Mouse (Mus musculus): Measurements from ENCODE around the gene Gcn1l1. TPM values are rescaled to one million over a fixed set of nuclear protein-coding genes. Genes with fewer than 3 reads are reported as not detected.

Gene Gcn1l1
- total and polyA plus RNA-seq, 2 experiments from 2014 or later: 26.6 to 75.1 TPM

GRCm38 (mm10) chr5:115614948-115615347 is 49.9 kb downstream of the Gcn1l1 start:
- no peak overlapping the region for H3K27ac ChIP-seq (ENCODE audit: low read depth, low read length)
- peaks cover 95% of the 10 kb centered on the region for H3K36me3 ChIP-seq (ENCODE audit: insufficient read depth, low read length)
- WGBS: 73% methylated on average over 7 of the region's 7 CpGs
- H3K4me2 ChIP-seq (ENCODE audit: low read depth, low read length, poor library complexity, severe bottlenecking): no peak overlapping the region
- no peak for ATAC-seq (ENCODE audit: low FRiP score)
- no peaks in the 10 kb centered on the region for H3K9me3 ChIP-seq (ENCODE audit: low read length)
- H3K9ac ChIP-seq (replicated peaks; ENCODE audit: low read length, poor library complexity, severe bottlenecking): no peak overlapping the region
- DNase-seq (ENCODE audit: low spot score): no peak
- TF ChIP-seq CTCF (IDR thresholded peaks at IDR 0.05): peak; percentile 53
- no peak overlapping the region for H3K4me3 ChIP-seq (ENCODE audit: low read depth, low read length)
- H3K27me3 ChIP-seq (ENCODE audit: insufficient read depth, low read length): no peaks in the 10 kb centered on the region
- no peaks in the 10 kb centered on the region for H3K4me1 ChIP-seq (ENCODE audit: insufficient read depth, low read length)

GRCm38 (mm10) chr5:115619690-115620089 is 54.6 kb downstream of the Gcn1l1 start:
- H3K36me3 ChIP-seq (ENCODE audit: insufficient read depth, low read length): peaks cover 65% of the 10 kb centered on the region
- WGBS: 96% methylated on average over 15 of the region's 15 CpGs
- TF ChIP-seq CTCF (IDR thresholded peaks at IDR 0.05): no peak
- ATAC-seq (ENCODE audit: low FRiP score) (no peak; the same call in 1 of the 2 replicates), DNase-seq (ENCODE audit: low spot score) (no peak)
- H3K9me3 ChIP-seq (ENCODE audit: low read length): no peaks in the 10 kb centered on the region
- no peak overlapping the region for H3K4me3 ChIP-seq (ENCODE audit: low read depth, low read length)
- no peak overlapping the region for H3K27ac ChIP-seq (ENCODE audit: low read depth, low read length)
- H3K9ac ChIP-seq (replicated peaks; ENCODE audit: low read length, poor library complexity, severe bottlenecking): no peak overlapping the region
- H3K4me1 ChIP-seq (ENCODE audit: insufficient read depth, low read length): no peaks in the 10 kb centered on the region
- H3K4me2 ChIP-seq (ENCODE audit: low read depth, low read length, poor library complexity, severe bottlenecking): no peak overlapping the region
- no peaks in the 10 kb centered on the region for H3K27me3 ChIP-seq (ENCODE audit: insufficient read depth, low read length)

GRCm38 (mm10) chr5:115622686-115623085 is 57.6 kb downstream of the Gcn1l1 start:
- TF ChIP-seq CTCF (IDR thresholded peaks at IDR 0.05): no peak
- no peak overlapping the region for H3K27ac ChIP-seq (ENCODE audit: low read depth, low read length)
- no peak overlapping the region for H3K9ac ChIP-seq (replicated peaks; ENCODE audit: low read length, poor library complexity, severe bottlenecking)
- WGBS: 92% methylated on average over 7 of the region's 7 CpGs
- H3K4me2 ChIP-seq (ENCODE audit: low read depth, low read length, poor library complexity, severe bottlenecking): no peak overlapping the region
- no peaks in the 10 kb centered on the region for H3K9me3 ChIP-seq (ENCODE audit: low read length)
- ATAC-seq (ENCODE audit: low FRiP score): no peak
- peaks cover 35% of the 10 kb centered on the region for H3K36me3 ChIP-seq (ENCODE audit: insufficient read depth, low read length)
- H3K4me1 ChIP-seq (ENCODE audit: insufficient read depth, low read length): no peaks in the 10 kb centered on the region
- H3K4me3 ChIP-seq (ENCODE audit: low read depth, low read length): no peak overlapping the region
- no peak for DNase-seq (ENCODE audit: low spot score)
- no peaks in the 10 kb centered on the region for H3K27me3 ChIP-seq (ENCODE audit: insufficient read depth, low read length)

DNA sequence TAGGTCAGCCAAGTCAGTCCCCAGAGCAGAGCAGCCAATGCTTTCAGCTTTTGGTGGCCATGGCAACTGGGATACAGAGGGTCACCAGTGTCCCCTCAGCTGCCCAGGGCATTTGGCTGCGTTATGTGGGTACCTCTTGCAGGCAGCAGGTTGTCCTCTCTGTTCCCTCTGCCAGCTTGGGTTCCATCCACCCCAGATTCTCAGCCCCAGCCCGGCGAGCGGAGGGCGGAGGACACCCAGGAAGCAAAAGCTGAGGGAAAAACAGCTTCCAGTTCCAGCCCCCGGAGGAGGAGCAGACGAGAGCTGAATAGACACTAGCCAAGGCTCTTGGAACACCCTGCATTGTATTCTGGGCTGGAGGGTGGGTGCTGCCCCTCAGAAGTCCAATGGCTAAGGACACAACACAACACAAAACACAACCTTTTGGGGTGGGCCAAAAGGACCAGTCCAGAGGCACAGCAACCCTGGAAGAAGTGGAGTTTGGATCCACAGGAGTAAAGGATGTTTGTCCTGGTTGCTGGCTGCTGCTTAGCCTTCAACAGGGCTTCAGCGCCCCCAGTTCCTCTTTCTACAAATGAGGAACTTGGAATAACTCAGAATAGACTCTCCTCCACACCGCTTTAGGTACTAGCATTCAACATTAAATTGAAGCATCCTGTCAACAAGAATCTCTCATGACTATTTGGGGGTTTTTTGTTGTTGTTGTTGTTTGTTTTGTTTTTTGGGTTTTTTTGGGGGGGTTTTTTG is 58.8 kb downstream of the Gcn1l1 start:
- H3K36me3 ChIP-seq (ENCODE audit: insufficient read depth, low read length): peaks cover 25% of the 10 kb centered on the region; the same call in 1 of the 2 replicates
- no peak overlapping the region for H3K4me3 ChIP-seq (ENCODE audit: low read depth, low read length)
- H3K27me3 ChIP-seq (ENCODE audit: insufficient read depth, low read length): no peaks in the 10 kb centered on the region
- H3K4me1 ChIP-seq (ENCODE audit: insufficient read depth, low read length): no peaks in the 10 kb centered on the region
- WGBS: 75% methylated on average over 9 of the region's 9 CpGs
- no peak overlapping the region for H3K27ac ChIP-seq (ENCODE audit: low read depth, low read length)
- no peaks in the 10 kb centered on the region for H3K9me3 ChIP-seq (ENCODE audit: low read length)
- no peak overlapping the region for H3K9ac ChIP-seq (replicated peaks; ENCODE audit: low read length, poor library complexity, severe bottlenecking)
- DNase-seq (ENCODE audit: low spot score): no peak
- no peak overlapping the region for H3K4me2 ChIP-seq (ENCODE audit: low read depth, low read length, poor library complexity, severe bottlenecking)
- no peak for ATAC-seq (ENCODE audit: low FRiP score)
- no peak for TF ChIP-seq CTCF (IDR thresholded peaks at IDR 0.05)

GRCm38 (mm10) chr5:115626237-115626886 is 61.3 kb downstream of the Gcn1l1 start:
- H3K36me3 ChIP-seq (ENCODE audit: insufficient read depth, low read length): 0 out of 2 replicates have a peak, but pooled peaks cover 5% of the 10 kb centered on the region
- WGBS: 88% methylated on average over 10 of the region's 10 CpGs
- no peak overlapping the region for H3K27ac ChIP-seq (ENCODE audit: low read depth, low read length)
- ATAC-seq (ENCODE audit: low FRiP score) (no peak), DNase-seq (ENCODE audit: low spot score) (no peak)
- H3K4me3 ChIP-seq (ENCODE audit: low read depth, low read length): no peak overlapping the region
- no peaks in the 10 kb centered on the region for H3K9me3 ChIP-seq (ENCODE audit: low read length)
- TF ChIP-seq CTCF (IDR thresholded peaks at IDR 0.05): no peak
- no peaks in the 10 kb centered on the region for H3K27me3 ChIP-seq (ENCODE audit: insufficient read depth, low read length)
- no peak overlapping the region for H3K9ac ChIP-seq (replicated peaks; ENCODE audit: low read length, poor library complexity, severe bottlenecking)
- H3K4me1 ChIP-seq (ENCODE audit: insufficient read depth, low read length): no peaks in the 10 kb centered on the region
- no peak overlapping the region for H3K4me2 ChIP-seq (ENCODE audit: low read depth, low read length, poor library complexity, severe bottlenecking)

DNA sequence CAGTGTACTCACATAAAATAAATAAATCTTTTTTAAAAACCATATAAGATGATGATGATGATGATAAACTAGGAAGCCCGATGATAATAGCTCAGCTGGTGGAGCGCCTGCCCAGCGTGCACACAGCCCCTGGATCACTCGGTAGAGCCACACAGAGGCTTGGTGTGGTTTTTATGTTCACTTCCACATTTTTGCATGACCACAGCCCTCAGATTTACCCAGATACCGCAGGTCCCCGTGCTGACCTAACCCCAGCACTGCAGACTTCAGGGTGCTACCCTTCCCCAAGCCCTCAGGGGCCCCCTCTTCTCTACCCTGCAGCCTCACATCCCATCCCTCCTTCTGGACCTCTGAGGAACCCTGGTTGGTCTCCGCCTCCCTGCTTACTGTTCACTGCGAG is 63.0 kb downstream of the Gcn1l1 start:
- no peaks in the 10 kb centered on the region for H3K27me3 ChIP-seq (ENCODE audit: insufficient read depth, low read length)
- DNase-seq (ENCODE audit: low spot score): no peak
- WGBS: 80% methylated on average over 8 of the region's 8 CpGs

More for the DNA sequence above, 63.0 kb downstream of the Gcn1l1 start:
- Histone ChIP-seq H3K9ac (replicated peaks; ENCODE audit: low read length, poor library complexity, severe bottlenecking) (no peak overlapping the region), H3K4me1 (ENCODE audit: insufficient read depth, low read length) (peaks cover 3% of the 10 kb centered on the region; the same call in 1 of the 2 replicates), H3K27ac (ENCODE audit: low read depth, low read length) (no peak overlapping the region), H3K9me3 (ENCODE audit: low read length) (no peaks in the 10 kb centered on the region), H3K36me3 (ENCODE audit: insufficient read depth, low read length) (no peaks in the 10 kb centered on the region), H3K4me3 (ENCODE audit: low read depth, low read length) (no peak overlapping the region), H3K4me2 (ENCODE audit: low read depth, low read length, poor library complexity, severe bottlenecking) (no peak overlapping the region)
- ATAC-seq (ENCODE audit: low FRiP score): no peak
- no peak for TF ChIP-seq CTCF (IDR thresholded peaks at IDR 0.05)

All from midbrain, postnatal 0 days (tissue).